Mouse (Mus musculus): ENCODE measurements around the gene BC048679. TPM values are rescaled to one million over a fixed set of nuclear protein-coding genes. Genes with fewer than 3 reads are reported as not detected.
"Not testable (repeated sequence)": the region's sequence is repeated elsewhere in the genome, so short reads cannot be mapped to it uniquely, and the experiment has no call there.

The BC048679 gene
- polyA plus RNA-seq, 1 experiment, result not detected

- Histone ChIP-seq H3K4me1 (ENCODE audit: control insufficient read depth, insufficient read depth, low read length) (no peaks in the 10 kb centered on the region), H3K27ac (ENCODE audit: insufficient read depth, low read depth, low read length) (no peak overlapping the region), H3K4me3 (ENCODE audit: insufficient read depth, low read length) (no peak overlapping the region)
- TF ChIP-seq POLR2A (IDR thresholded peaks at IDR 0.05; ENCODE audit: borderline replicate concordance, low read depth, low read length) (no peak), CTCF (IDR thresholded peaks at IDR 0.05; ENCODE audit: low read depth, low read length) (no peak)
Observed at GRCm38 (mm10) chr7:81479531-81480090, 18.5 kb downstream of the BC048679 start.

- H3K4me1 ChIP-seq (ENCODE audit: control insufficient read depth, insufficient read depth, low read length); H3K27ac ChIP-seq (ENCODE audit: insufficient read depth, low read depth, low read length); H3K4me3 ChIP-seq (ENCODE audit: insufficient read depth, low read length): not testable (repeated sequence)
Observed at GRCm38 (mm10) chr7:81478261-81478660, 19.8 kb downstream of the BC048679 start.

DNA sequence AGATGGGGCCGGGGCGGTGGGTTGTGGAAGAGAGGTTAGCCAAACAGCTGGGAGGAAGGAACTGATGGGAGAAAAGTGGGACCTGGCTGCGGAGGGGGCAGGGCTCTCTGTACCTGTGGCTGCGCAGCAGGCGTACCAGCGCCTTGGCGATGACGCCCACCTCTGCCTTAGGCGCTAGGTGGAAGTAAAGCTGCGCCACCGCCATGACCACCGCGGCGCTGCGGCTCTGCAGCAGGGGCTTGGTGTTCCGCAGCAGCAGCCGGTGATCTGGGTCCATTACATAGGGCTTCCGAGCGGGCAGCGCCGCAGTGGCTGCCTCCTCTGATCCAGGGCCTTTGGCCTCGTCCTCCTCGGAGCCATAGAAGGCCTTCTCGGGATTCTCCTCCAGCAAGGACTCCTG lies 21.2 kb downstream of the BC048679 start:
- TF ChIP-seq POLR2A (IDR thresholded peaks at IDR 0.05; ENCODE audit: borderline replicate concordance, low read depth, low read length), result no peak
- no peak for TF ChIP-seq CTCF (IDR thresholded peaks at IDR 0.05; ENCODE audit: low read depth, low read length)
- Histone ChIP-seq H3K27ac (ENCODE audit: insufficient read depth, low read depth, low read length) (no peak overlapping the region), H3K4me3 (ENCODE audit: insufficient read depth, low read length) (no peak overlapping the region), H3K4me1 (ENCODE audit: control insufficient read depth, insufficient read depth, low read length) (no peaks in the 10 kb centered on the region)

DNA sequence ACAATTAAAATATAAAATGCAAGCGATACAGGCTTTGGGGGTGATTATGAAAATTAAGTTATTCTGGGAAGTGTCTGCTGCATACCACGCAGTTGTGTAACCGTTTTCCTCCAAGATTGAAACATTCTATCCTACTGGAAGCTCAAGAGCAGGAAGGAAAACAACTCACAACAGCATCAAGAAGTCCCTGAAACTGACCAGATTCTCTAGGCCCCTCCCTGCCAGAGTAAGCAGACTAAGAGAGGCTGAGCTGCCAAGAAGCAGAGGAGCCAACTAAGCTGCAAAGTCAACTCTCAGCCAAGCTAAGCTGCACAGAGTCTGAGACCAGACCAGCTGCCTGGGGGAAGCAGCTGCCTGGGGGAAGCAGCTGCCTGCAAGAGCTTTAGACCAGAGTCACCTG lies 22.9 kb downstream of the BC048679 start:
- H3K4me1 ChIP-seq (ENCODE audit: control insufficient read depth, insufficient read depth, low read length), result no peaks in the 10 kb centered on the region
- TF ChIP-seq CTCF (IDR thresholded peaks at IDR 0.05; ENCODE audit: low read depth, low read length) (no peak), POLR2A (IDR thresholded peaks at IDR 0.05; ENCODE audit: borderline replicate concordance, low read depth, low read length) (no peak)
- H3K27ac ChIP-seq (ENCODE audit: insufficient read depth, low read depth, low read length), result no peak overlapping the region
- H3K4me3 ChIP-seq (ENCODE audit: insufficient read depth, low read length), result no peak overlapping the region

GRCm38 (mm10) chr7:81464906-81465450 lies 33.1 kb downstream of the BC048679 start:
- no peak overlapping the region for H3K4me3 ChIP-seq (ENCODE audit: insufficient read depth, low read length)
- H3K27ac ChIP-seq (ENCODE audit: insufficient read depth, low read depth, low read length), result no peak overlapping the region
- no peaks in the 10 kb centered on the region for H3K4me1 ChIP-seq (ENCODE audit: control insufficient read depth, insufficient read depth, low read length)
- TF ChIP-seq POLR2A (IDR thresholded peaks at IDR 0.05; ENCODE audit: borderline replicate concordance, low read depth, low read length) (no peak), CTCF (IDR thresholded peaks at IDR 0.05; ENCODE audit: low read depth, low read length) (no peak)

DNA sequence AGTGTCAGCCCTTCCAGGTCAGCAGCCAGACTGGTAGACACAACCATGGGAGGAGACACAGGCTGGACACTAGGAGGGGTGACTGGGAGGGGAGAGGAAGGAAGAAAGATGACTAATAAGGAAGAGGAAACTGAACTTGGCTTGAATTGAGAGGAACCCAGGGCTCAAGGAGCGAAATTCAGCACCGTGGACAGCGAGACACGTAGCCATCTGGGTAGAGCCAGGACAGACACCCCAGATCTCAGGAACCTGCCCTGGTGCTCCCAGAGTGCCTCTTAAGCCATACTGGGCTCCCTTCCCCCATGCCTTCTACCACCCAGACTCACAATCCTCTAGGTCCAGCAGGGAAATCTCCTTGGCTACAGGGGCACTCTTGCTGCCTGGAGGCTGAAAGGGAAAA lies 34.0 kb downstream of the BC048679 start:
- Histone ChIP-seq H3K4me1 (ENCODE audit: control insufficient read depth, insufficient read depth, low read length) (no peaks in the 10 kb centered on the region), H3K4me3 (ENCODE audit: insufficient read depth, low read length) (no peak overlapping the region), H3K27ac (ENCODE audit: insufficient read depth, low read depth, low read length) (no peak overlapping the region)
- TF ChIP-seq POLR2A (IDR thresholded peaks at IDR 0.05; ENCODE audit: borderline replicate concordance, low read depth, low read length), result no peak
- TF ChIP-seq CTCF (IDR thresholded peaks at IDR 0.05; ENCODE audit: low read depth, low read length), result no peak

GRCm38 (mm10) chr7:81462815-81463214 lies 35.3 kb downstream of the BC048679 start:
- TF ChIP-seq POLR2A (IDR thresholded peaks at IDR 0.05; ENCODE audit: borderline replicate concordance, low read depth, low read length) (no peak), CTCF (IDR thresholded peaks at IDR 0.05; ENCODE audit: low read depth, low read length) (no peak)

DNA sequence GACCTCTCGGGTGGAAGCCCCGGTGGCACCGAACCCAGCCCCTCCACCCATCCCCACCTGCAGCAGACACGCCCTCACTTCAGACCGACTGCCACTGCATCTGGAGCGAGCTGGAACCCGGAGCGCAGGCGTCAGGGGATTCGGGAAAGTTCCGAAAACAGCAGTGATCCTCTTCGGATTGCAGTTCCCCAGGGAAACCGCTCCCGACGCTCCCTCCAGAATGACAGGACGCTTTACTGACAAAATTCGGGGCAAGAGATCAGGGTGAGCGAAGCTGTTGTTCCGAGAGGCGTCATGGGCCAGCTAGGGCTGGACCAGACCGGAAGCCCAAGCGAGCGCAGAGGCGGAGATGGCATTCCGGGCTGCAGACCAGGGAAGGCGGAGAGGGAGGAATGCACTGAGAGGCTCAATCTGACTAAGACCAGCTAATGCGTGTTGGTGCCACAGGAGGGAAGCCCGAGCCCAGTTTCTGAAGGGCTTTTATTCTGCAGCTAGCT lies 42.9 kb downstream of the BC048679 start, which contains the start of gene Cpeb1:
Cpeb1 (minus strand) TSS at position 311 of the 497 bp plus-strand sequence.
- TF ChIP-seq CTCF (IDR thresholded peaks at IDR 0.05; ENCODE audit: low read depth, low read length) (no peak), POLR2A (IDR thresholded peaks at IDR 0.05; ENCODE audit: borderline replicate concordance, low read depth, low read length) (no peak)
- no peak within 1 kb of the TSS for H3K27ac ChIP-seq (ENCODE audit: insufficient read depth, low read depth, low read length)
- peak within 1 kb of the TSS; percentile 53 for H3K4me3 ChIP-seq (ENCODE audit: insufficient read depth, low read length)
- 0 out of 2 replicates have a peak, but pooled peaks cover 3% of the 10 kb centered on the region for H3K4me1 ChIP-seq (ENCODE audit: control insufficient read depth, insufficient read depth, low read length)

More at GRCm38 (mm10) chr7:81462815-81463214, 35.3 kb downstream of the BC048679 start:
- Histone ChIP-seq H3K4me3 (ENCODE audit: insufficient read depth, low read length) (no peak overlapping the region), H3K4me1 (ENCODE audit: control insufficient read depth, insufficient read depth, low read length) (no peaks in the 10 kb centered on the region), H3K27ac (ENCODE audit: insufficient read depth, low read depth, low read length) (no peak overlapping the region)

DNA sequence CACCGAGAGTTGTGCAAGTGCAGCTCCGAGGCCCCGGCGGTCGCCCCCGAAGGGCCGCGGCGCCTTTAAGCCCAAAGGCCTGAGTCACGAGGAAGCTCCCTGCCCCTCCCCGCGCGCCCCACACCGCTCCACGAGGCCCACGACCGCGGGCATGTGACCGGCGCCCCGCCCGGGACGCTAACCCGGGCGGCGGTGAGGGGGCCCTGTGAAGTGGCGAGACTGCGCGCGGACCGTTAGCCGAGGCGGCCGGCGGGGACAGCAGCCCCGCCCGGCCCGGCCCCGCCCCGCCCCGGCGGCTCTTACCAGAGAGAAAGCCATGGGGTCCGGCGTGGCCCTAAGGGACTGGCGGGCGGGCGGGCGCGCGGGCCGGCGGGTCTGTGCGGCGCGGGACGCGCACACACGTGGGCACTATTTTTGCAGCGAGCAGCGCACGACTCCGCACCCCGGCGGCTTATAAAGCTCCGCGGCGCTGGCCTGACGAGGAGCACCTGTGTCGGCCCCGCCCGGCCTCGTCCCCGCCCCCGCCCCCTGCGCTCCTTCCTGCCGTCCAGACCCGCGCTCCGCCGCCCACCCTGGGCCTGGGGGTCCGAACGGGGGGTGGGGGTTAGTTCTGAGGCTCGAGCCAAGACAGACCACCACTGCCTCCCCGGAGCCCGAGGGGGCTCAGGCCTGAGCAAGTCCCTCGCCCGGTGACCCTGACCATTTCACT lies 43.6 kb downstream of the BC048679 start:
- Histone ChIP-seq H3K4me3 (ENCODE audit: insufficient read depth, low read length) (peak overlapping the region; percentile 53), H3K4me1 (ENCODE audit: control insufficient read depth, insufficient read depth, low read length) (0 out of 2 replicates have a peak, but pooled peaks cover 3% of the 10 kb centered on the region), H3K27ac (ENCODE audit: insufficient read depth, low read depth, low read length) (no peak overlapping the region)
- TF ChIP-seq POLR2A (IDR thresholded peaks at IDR 0.05; ENCODE audit: borderline replicate concordance, low read depth, low read length) (no peak), CTCF (IDR thresholded peaks at IDR 0.05; ENCODE audit: low read depth, low read length) (no peak)
